Mouse (Mus musculus): ENCODE measurements around the gene Tdrd5. TPM values are rescaled to one million over a fixed set of nuclear protein-coding genes. Genes with fewer than 3 reads are reported as not detected.

Gene Tdrd5
- 3.4 and 3.8 TPM in 2 replicates for polyA plus RNA-seq (2015; fragmentation: Nextera tagmentation; extraction: Ambion mirVana)

- WGBS, result under 1% methylated on average over 72 of the region's 85 CpGs
- peak; percentile 83 for ATAC-seq (ENCODE audit: low FRiP score, low TSS enrichment)
- H3K4me2 ChIP-seq (replicated peaks; ENCODE audit: low read depth, low read length), result peak within 1 kb of the TSS; percentile 99
- peaks cover 4% of the 10 kb centered on the region; the same call in 1 of the 2 replicates for H3K4me1 ChIP-seq (ENCODE audit: insufficient read depth, low read length)
- no peak within 1 kb of the TSS for H3K27ac ChIP-seq (ENCODE audit: low read length)
- H3K36me3 ChIP-seq (ENCODE audit: insufficient read depth, low read length), result no peaks in the 10 kb centered on the region
- peak within 1 kb of the TSS; percentile 70 for H3K4me3 ChIP-seq (ENCODE audit: low read length)
- 0 out of 2 replicates have a peak, but pooled peaks cover 4% of the 10 kb centered on the region for H3K9me3 ChIP-seq (ENCODE audit: low read length)
- H3K27me3 ChIP-seq (ENCODE audit: insufficient read depth, low read length), result peaks cover 40% of the 10 kb centered on the region
- peak within 1 kb of the TSS; percentile 60 for H3K9ac ChIP-seq (replicated peaks; ENCODE audit: low read length)
Observed at GRCm38 (mm10) chr1:156302911-156303749, at the start of gene Tdrd5. TSS of gene Tdrd5 (minus strand) at chr1:156303664.

GRCm38 (mm10) chr1:156352466-156352865 lies 49.0 kb upstream of the Tdrd5 start:
- Histone ChIP-seq H3K4me3 (ENCODE audit: low read length) (no peak overlapping the region), H3K36me3 (ENCODE audit: insufficient read depth, low read length) (no peaks in the 10 kb centered on the region), H3K4me2 (replicated peaks; ENCODE audit: low read depth, low read length) (no peak overlapping the region), H3K4me1 (ENCODE audit: insufficient read depth, low read length) (no peaks in the 10 kb centered on the region), H3K27me3 (ENCODE audit: insufficient read depth, low read length) (no peaks in the 10 kb centered on the region), H3K27ac (ENCODE audit: low read length) (no peak overlapping the region), H3K9me3 (ENCODE audit: low read length) (no peaks in the 10 kb centered on the region), H3K9ac (replicated peaks; ENCODE audit: low read length) (no peak overlapping the region)
- 81% methylated on average over 2 of the region's 2 CpGs for WGBS
- no peak for ATAC-seq (ENCODE audit: low FRiP score, low TSS enrichment)

- Histone ChIP-seq H3K27ac (ENCODE audit: low read length) (no peak overlapping the region), H3K9ac (replicated peaks; ENCODE audit: low read length) (no peak overlapping the region), H3K36me3 (ENCODE audit: insufficient read depth, low read length) (no peaks in the 10 kb centered on the region), H3K4me1 (ENCODE audit: insufficient read depth, low read length) (no peaks in the 10 kb centered on the region), H3K4me3 (ENCODE audit: low read length) (no peak overlapping the region), H3K27me3 (ENCODE audit: insufficient read depth, low read length) (no peaks in the 10 kb centered on the region), H3K4me2 (replicated peaks; ENCODE audit: low read depth, low read length) (no peak overlapping the region), H3K9me3 (ENCODE audit: low read length) (no peaks in the 10 kb centered on the region)
- WGBS, result 87% methylated on average over 4 of the region's 4 CpGs
- no peak for ATAC-seq (ENCODE audit: low FRiP score, low TSS enrichment)
Observed at GRCm38 (mm10) chr1:156350441-156350840, 47.0 kb upstream of the Tdrd5 start.

GRCm38 (mm10) chr1:156349031-156349430 lies 45.6 kb upstream of the Tdrd5 start:
- ATAC-seq (ENCODE audit: low FRiP score, low TSS enrichment), result no peak
- no peak overlapping the region for H3K27ac ChIP-seq (ENCODE audit: low read length)
- H3K4me2 ChIP-seq (replicated peaks; ENCODE audit: low read depth, low read length), result no peak overlapping the region
- H3K27me3 ChIP-seq (ENCODE audit: insufficient read depth, low read length), result no peaks in the 10 kb centered on the region
- no peak overlapping the region for H3K4me3 ChIP-seq (ENCODE audit: low read length)
- no peaks in the 10 kb centered on the region for H3K36me3 ChIP-seq (ENCODE audit: insufficient read depth, low read length)
- H3K9me3 ChIP-seq (ENCODE audit: low read length), result no peaks in the 10 kb centered on the region
- WGBS, result 77% methylated on average over 4 of the region's 4 CpGs
- H3K4me1 ChIP-seq (ENCODE audit: insufficient read depth, low read length), result no peaks in the 10 kb centered on the region
- H3K9ac ChIP-seq (replicated peaks; ENCODE audit: low read length), result no peak overlapping the region

- no peak for ATAC-seq (ENCODE audit: low FRiP score, low TSS enrichment)
- no peak overlapping the region for H3K9ac ChIP-seq (replicated peaks; ENCODE audit: low read length)
- H3K36me3 ChIP-seq (ENCODE audit: insufficient read depth, low read length), result no peaks in the 10 kb centered on the region
- no peak overlapping the region for H3K27ac ChIP-seq (ENCODE audit: low read length)
- H3K4me3 ChIP-seq (ENCODE audit: low read length), result no peak overlapping the region
- 83% methylated on average over 4 of the region's 4 CpGs for WGBS
- H3K9me3 ChIP-seq (ENCODE audit: low read length), result no peaks in the 10 kb centered on the region
- no peak overlapping the region for H3K4me2 ChIP-seq (replicated peaks; ENCODE audit: low read depth, low read length)
- no peaks in the 10 kb centered on the region for H3K27me3 ChIP-seq (ENCODE audit: insufficient read depth, low read length)
- no peaks in the 10 kb centered on the region for H3K4me1 ChIP-seq (ENCODE audit: insufficient read depth, low read length)
Observed at GRCm38 (mm10) chr1:156345633-156346032, 42.2 kb upstream of the Tdrd5 start.

- Histone ChIP-seq H3K4me2 (replicated peaks; ENCODE audit: low read depth, low read length) (no peak overlapping the region), H3K27me3 (ENCODE audit: insufficient read depth, low read length) (no peaks in the 10 kb centered on the region), H3K27ac (ENCODE audit: low read length) (no peak overlapping the region), H3K4me1 (ENCODE audit: insufficient read depth, low read length) (no peaks in the 10 kb centered on the region), H3K4me3 (ENCODE audit: low read length) (no peak overlapping the region), H3K9me3 (ENCODE audit: low read length) (no peaks in the 10 kb centered on the region), H3K36me3 (ENCODE audit: insufficient read depth, low read length) (no peaks in the 10 kb centered on the region), H3K9ac (replicated peaks; ENCODE audit: low read length) (no peak overlapping the region)
- ATAC-seq (ENCODE audit: low FRiP score, low TSS enrichment), result no peak
- WGBS, result 68% methylated on average over 4 of the region's 4 CpGs
Observed at GRCm38 (mm10) chr1:156344433-156344832, 41.0 kb upstream of the Tdrd5 start.

- Histone ChIP-seq H3K4me3 (ENCODE audit: low read length) (no peak overlapping the region), H3K27me3 (ENCODE audit: insufficient read depth, low read length) (no peaks in the 10 kb centered on the region), H3K4me2 (replicated peaks; ENCODE audit: low read depth, low read length) (no peak overlapping the region), H3K36me3 (ENCODE audit: insufficient read depth, low read length) (no peaks in the 10 kb centered on the region), H3K9ac (replicated peaks; ENCODE audit: low read length) (no peak overlapping the region), H3K27ac (ENCODE audit: low read length) (no peak overlapping the region), H3K4me1 (ENCODE audit: insufficient read depth, low read length) (no peaks in the 10 kb centered on the region), H3K9me3 (ENCODE audit: low read length) (no peaks in the 10 kb centered on the region)
- WGBS, result 68% methylated on average over 4 of the region's 4 CpGs
- no peak for ATAC-seq (ENCODE audit: low FRiP score, low TSS enrichment)
Observed at GRCm38 (mm10) chr1:156340847-156341246, 37.4 kb upstream of the Tdrd5 start.

GRCm38 (mm10) chr1:156323126-156323525 lies 19.7 kb upstream of the Tdrd5 start:
- no peak overlapping the region for H3K4me2 ChIP-seq (replicated peaks; ENCODE audit: low read depth, low read length)
- ATAC-seq (ENCODE audit: low FRiP score, low TSS enrichment), result no peak
- H3K9ac ChIP-seq (replicated peaks; ENCODE audit: low read length), result no peak overlapping the region
- no peak overlapping the region for H3K4me3 ChIP-seq (ENCODE audit: low read length)
- no peaks in the 10 kb centered on the region for H3K9me3 ChIP-seq (ENCODE audit: low read length)
- H3K4me1 ChIP-seq (ENCODE audit: insufficient read depth, low read length), result no peaks in the 10 kb centered on the region
- no peaks in the 10 kb centered on the region for H3K36me3 ChIP-seq (ENCODE audit: insufficient read depth, low read length)
- no peaks in the 10 kb centered on the region for H3K27me3 ChIP-seq (ENCODE audit: insufficient read depth, low read length)
- 83% methylated on average over 9 of the region's 9 CpGs for WGBS
- H3K27ac ChIP-seq (ENCODE audit: low read length), result no peak overlapping the region

GRCm38 (mm10) chr1:156310630-156311029 lies 7.2 kb upstream of the Tdrd5 start, which contains the start of gene Nphs2:
TSS of gene Nphs2 (plus strand) at chr1:156310727.
- Histone ChIP-seq H3K9ac (replicated peaks; ENCODE audit: low read length) (no peak within 1 kb of the TSS; the same call in 1 of the 2 replicates), H3K4me2 (replicated peaks; ENCODE audit: low read depth, low read length) (peak within 1 kb of the TSS; percentile 52), H3K9me3 (ENCODE audit: low read length) (no peaks in the 10 kb centered on the region), H3K4me1 (ENCODE audit: insufficient read depth, low read length) (peaks cover 3% of the 10 kb centered on the region; the same call in 1 of the 2 replicates), H3K4me3 (ENCODE audit: low read length) (peak within 1 kb of the TSS; percentile 38), H3K27ac (ENCODE audit: low read length) (no peak within 1 kb of the TSS), H3K27me3 (ENCODE audit: insufficient read depth, low read length) (peaks cover 43% of the 10 kb centered on the region), H3K36me3 (ENCODE audit: insufficient read depth, low read length) (no peaks in the 10 kb centered on the region)
- 4% methylated on average over 29 of the region's 29 CpGs for WGBS
- no peak for ATAC-seq (ENCODE audit: low FRiP score, low TSS enrichment)

- Histone ChIP-seq H3K4me1 (ENCODE audit: insufficient read depth, low read length) (peaks cover 3% of the 10 kb centered on the region; the same call in 1 of the 2 replicates), H3K27me3 (ENCODE audit: insufficient read depth, low read length) (peaks cover 59% of the 10 kb centered on the region), H3K27ac (ENCODE audit: low read length) (0 out of 2 replicates have a peak overlapping the region, but pooled peaks have one; percentile 1), H3K36me3 (ENCODE audit: insufficient read depth, low read length) (no peaks in the 10 kb centered on the region), H3K4me2 (replicated peaks; ENCODE audit: low read depth, low read length) (no peak overlapping the region), H3K9ac (replicated peaks; ENCODE audit: low read length) (no peak overlapping the region), H3K9me3 (ENCODE audit: low read length) (no peaks in the 10 kb centered on the region), H3K4me3 (ENCODE audit: low read length) (no peak overlapping the region)
- ATAC-seq (ENCODE audit: low FRiP score, low TSS enrichment), result no peak
- 66% methylated on average over 1 of the region's 1 CpGs for WGBS
Observed at GRCm38 (mm10) chr1:156308595-156308994, 5.1 kb upstream of the Tdrd5 start.

Data from kidney, embryonic 16.5 days (tissue).